Mouse (Mus musculus) lung, postnatal 0 days (tissue): ENCODE results near the gene Hist1h4j. TPM values are rescaled to one million over a fixed set of nuclear protein-coding genes. Genes with fewer than 3 reads are reported as not detected.
"Not testable (repeated sequence)": the region's sequence is repeated elsewhere in the genome, so short reads cannot be mapped to it uniquely, and the experiment has no call there.

Source experiments
- ATAC-seq: fragments of 200-750 bp; cut with Nextera tagmentation; 2 replicates; pipeline ENCODE4 v1.8.0; 2017; ENCODE audit warnings: moderate library complexity
- DNase-seq: peaks from one replicate; pipeline ENCODE4 v3.0.0-alpha.2; 2016; ENCODE audit warnings: low spot score
- H3K27ac ChIP-seq: fragments of 300-500 bp; sonication (generic); 2 replicates; pipeline ENCODE4 v1.5.1; 2014; ENCODE audit warnings: antibody characterized with exemption, mild to moderate bottlenecking, low read length, mixed read lengths
- H3K27me3 ChIP-seq: fragments of 300-500 bp; sonication (generic); replicated peaks from 2 replicates; pipeline ENCODE4 v1.6.1; 2014; ENCODE audit warnings: low read length, mixed read lengths; ENCODE audit not compliant: insufficient read depth
- H3K36me3 ChIP-seq: fragments of 300-500 bp; sonication (generic); 2 replicates; pipeline ENCODE4 v1.6.1; 2014; ENCODE audit warnings: low read length, mixed read lengths; ENCODE audit not compliant: insufficient read depth
- H3K4me1 ChIP-seq: fragments of 300-500 bp; sonication (generic); 2 replicates; pipeline ENCODE4 v1.6.1; 2014; ENCODE audit warnings: antibody characterized with exemption, low read depth, low read length, mixed read lengths; ENCODE audit not compliant: insufficient read depth
- H3K4me2 ChIP-seq: fragments of 300-500 bp; sonication (generic); replicated peaks from 2 replicates; pipeline ENCODE4 v1.6.1; 2014; ENCODE audit warnings: low read depth, mild to moderate bottlenecking, low read length, moderate library complexity, mixed read lengths
- H3K4me3 ChIP-seq: fragments of 300-500 bp; sonication (generic); 2 replicates; pipeline ENCODE4 v1.5.1; 2014; ENCODE audit warnings: low read depth, low read length
- H3K9ac ChIP-seq: fragments of 300-500 bp; sonication (generic); replicated peaks from 2 replicates; pipeline ENCODE4 v1.6.1; 2014; ENCODE audit warnings: low read depth, mild to moderate bottlenecking
- H3K9me3 ChIP-seq: fragments of 300-500 bp; sonication (generic); 2 replicates; pipeline ENCODE4 v1.6.1; 2016; ENCODE audit warnings: low read length, mixed read lengths
- CTCF ChIP-seq: IDR thresholded peaks from 2 replicates; pipeline ENCODE4 v1.5.1; 2016; ENCODE audit warnings: antibody characterized with exemption, mild to moderate bottlenecking
- EP300 ChIP-seq: IDR thresholded peaks from 2 replicates; pipeline ENCODE4 v1.6.1; 2016; ENCODE audit warnings: antibody characterized with exemption, mild to moderate bottlenecking, control low read depth
- WGBS: fragments of 180-500 bp; shearing (Covaris S2); extraction: QIAGEN DNeasy Blood & Tissue Kit; methylation state at CpG from one replicate; pipeline ENCODE4 v1.1.7; 2014; 5-methylcytosine and 5-hydroxymethylcytosine counted together
- polyA plus RNA-seq: library from polyadenylated mRNA; unstranded; fragments of >200 nt; fragmentation: Nextera tagmentation; extraction: Ambion mirVana; gene quantifications from 2 replicates; pipeline ENCODE4 v1.2.1, GENCODE M21; 2015

Gene Hist1h4j
- polyA plus RNA-seq, 1 experiment from 2014 or later: not detected

GRCm38 (mm10) chr13:21718381-21719080, 16.3 kb upstream of the Hist1h4j start:
- no peak for DNase-seq
- Histone ChIP-seq H3K4me3 (peak overlapping the region; percentile 26; the same call in 1 of the 2 replicates), H3K27ac (no peak overlapping the region), H3K9ac (no peak overlapping the region), H3K9me3 (no peaks in the 10 kb centered on the region), H3K4me2 (peak overlapping the region; percentile 67; the same call in 1 of the 2 replicates), H3K27me3 (no peaks in the 10 kb centered on the region), H3K4me1 (peaks cover 17% of the 10 kb centered on the region; the same call in 1 of the 2 replicates), H3K36me3 (no peaks in the 10 kb centered on the region)
- WGBS: 52% methylated on average over 4 of the region's 4 CpGs
- TF ChIP-seq EP300 (no peak), CTCF (no peak)
- ATAC-seq: no peak

- not testable (repeated sequence) for H3K36me3 ChIP-seq, H3K27ac ChIP-seq, H3K9me3 ChIP-seq, H3K27me3 ChIP-seq, H3K4me1 ChIP-seq, H3K9ac ChIP-seq
- WGBS: under 1% methylated on average over 19 of the region's 44 CpGs
- peak; percentile 29 for DNase-seq
- ATAC-seq: peak; percentile 27
- H3K4me2 ChIP-seq: peak overlapping the region; percentile 58
- H3K4me3 ChIP-seq: peak overlapping the region; percentile 29; the same call in 1 of the 2 replicates
Observed at GRCm38 (mm10) chr13:21721107-21721756, 13.6 kb upstream of the Hist1h4j start.

GRCm38 (mm10) chr13:21721757-21722372, 13.0 kb upstream of the Hist1h4j start, which contains the start of gene Hist1h2bm:
Hist1h2bm (plus strand) TSS chr13:21722044.
- ATAC-seq (peak; percentile 97), DNase-seq (peak; percentile 99)
- not testable (repeated sequence) for H3K36me3 ChIP-seq, H3K9ac ChIP-seq, H3K9me3 ChIP-seq, H3K27me3 ChIP-seq, H3K4me1 ChIP-seq
- Histone ChIP-seq H3K27ac (0 out of 2 replicates have a peak within 1 kb of the TSS, but pooled peaks have one; percentile 32), H3K4me2 (peak within 1 kb of the TSS; percentile 58), H3K4me3 (peak within 1 kb of the TSS; percentile 29)
- WGBS: under 1% methylated on average over 25 of the region's 37 CpGs

GRCm38 (mm10) chr13:21722373-21722925, 12.4 kb upstream of the Hist1h4j start:
- 4% methylated on average over 7 of the region's 11 CpGs for WGBS
- ATAC-seq: peak; percentile 36
- Histone ChIP-seq H3K4me1 (peaks cover 5% of the 10 kb centered on the region; the same call in 1 of the 2 replicates), H3K36me3 (no peaks in the 10 kb centered on the region), H3K9me3 (no peaks in the 10 kb centered on the region), H3K27me3 (no peaks in the 10 kb centered on the region), H3K9ac (no peak overlapping the region), H3K4me2 (peak overlapping the region; percentile 58), H3K4me3 (peak overlapping the region; percentile 29; the same call in 1 of the 2 replicates), H3K27ac (no peak overlapping the region)
- DNase-seq: peak; percentile 57
- TF ChIP-seq EP300: no peak

GRCm38 (mm10) chr13:21722993-21723836, 11.6 kb upstream of the Hist1h4j start:
- Histone ChIP-seq H3K36me3 (no peaks in the 10 kb centered on the region), H3K4me1 (peaks cover 2% of the 10 kb centered on the region; the same call in 1 of the 2 replicates), H3K9ac (no peak overlapping the region), H3K4me2 (no peak overlapping the region), H3K27me3 (no peaks in the 10 kb centered on the region), H3K4me3 (no peak overlapping the region), H3K27ac (no peak overlapping the region), H3K9me3 (no peaks in the 10 kb centered on the region)
- 31% methylated on average over 5 of the region's 5 CpGs for WGBS
- ATAC-seq: no peak
- TF ChIP-seq EP300 (no peak), CTCF (no peak)
- DNase-seq: no peak
